In genomic region chr1:122043114-122043513, GRCm38 (mm10) we compare ENCODE assay signal across 16 mouse cellular contexts.
A peak's percentile ranks its signal among the peaks of the same experiment; 100 is the strongest.
DNase-seq lines count a peak whose midpoint lies in the region; ATAC-seq lines count a peak whose summit lies in the region.
"Had no signal": no experiment of that assay in that cellular context is flagged by ENCODE, and none has a peak within 500 bp of the region (broad histone marks: within the 10 kb centered on the region; RNA-seq: fewer than 3 reads in every experiment).

No protein-coding gene starts in this region.

- DNase-seq in cerebellum, postnatal 10 days, result peak; percentile 81 to 84
- peak; percentile 25 for DNase-seq in layer of hippocampus, adult 11-12 months (ENCODE audit: low spot score)
- DNase-seq in layer of hippocampus, adult 9-10 months (ENCODE audit: low spot score), result no peak
- DNase-seq in right cerebral cortex, adult 18-20 months, result peak; percentile 16
- DNase-seq in right cerebral cortex, postnatal 14 days, result no peak
- DNase-seq in layer of hippocampus, postnatal 10 days (ENCODE audit: low spot score in 2 of 2), result peak; percentile 37 to 46
- no peak for DNase-seq in kidney, postnatal 25 days
- DNase-seq: adrenal gland, adult 2 months; gastrocnemius, postnatal 10 days; heart, adult 18-20 months; kidney, adult 18-20 months; kidney, postnatal 10 days; liver, embryonic 13.5 days; lung, postnatal 10 days; thymus, postnatal 14 days had no signal

- no peak for ATAC-seq in cerebellum, adult (ENCODE audit: insufficient number of reproducible peaks, low FRiP score, low TSS enrichment)

Comparison
In these comparisons a context has a peak if more than half of its experiments do, and no peak if none do; other contexts are left out.
1. DNase-seq: peak in cerebellum, postnatal 10 days (2 of 2), layer of hippocampus, adult 11-12 months (single experiment), right cerebral cortex, adult 18-20 months (single experiment) and layer of hippocampus, postnatal 10 days (2 of 2); none in layer of hippocampus, adult 9-10 months (single experiment), right cerebral cortex, postnatal 14 days (single experiment) and kidney, postnatal 25 days (0 of 2).